Mouse (Mus musculus): Measurements from ENCODE around the gene Mrpl21.

The Mrpl21 gene

GRCm38 (mm10) chr19:3339187-3339586 lies 56.5 kb downstream of the Mrpl21 start:
- in situ Hi-C loops (cut with MseI, MboI) = no loop called here

- in situ Hi-C loops (cut with MseI, MboI) = no loop called here
Observed at GRCm38 (mm10) chr19:3341021-3341420, 58.3 kb downstream of the Mrpl21 start.

Data from mouse trophoblast stem cell (cell line).